Mouse (Mus musculus): ENCODE results near the gene Jam3. TPM values are rescaled to one million over a fixed set of nuclear protein-coding genes. Genes with fewer than 3 reads are reported as not detected.

The Jam3 gene
- polyA plus RNA-seq, 1 experiment from 2014 or later: 62.4 TPM

DNA sequence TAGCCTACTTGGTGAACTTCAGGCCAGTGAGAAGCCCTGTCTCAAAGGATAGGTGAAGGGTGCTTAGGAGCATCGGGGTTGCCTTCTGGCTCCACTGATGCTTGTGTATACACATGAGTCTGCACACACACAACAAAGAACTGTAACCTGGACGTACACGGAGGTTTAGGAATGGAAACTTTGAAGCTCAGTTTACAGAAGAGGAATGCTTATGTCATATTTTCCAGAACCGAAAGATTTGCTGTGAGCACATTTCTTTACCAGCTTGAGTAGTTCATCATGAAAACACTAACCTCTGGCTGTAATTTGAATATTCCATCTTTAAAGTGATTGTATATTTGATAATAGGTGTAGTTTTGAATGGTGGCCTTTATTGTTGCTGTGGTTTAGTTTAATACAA lies 84.3 kb downstream of the Jam3 start:
- no peak for ATAC-seq (ENCODE audit: low FRiP score, low TSS enrichment)
- no peak overlapping the region for H3K9ac ChIP-seq (replicated peaks; ENCODE audit: low read length)
- H3K36me3 ChIP-seq (ENCODE audit: control insufficient read depth, insufficient read depth, low read length): peaks cover 78% of the 10 kb centered on the region
- 97% methylated on average over 4 of the region's 4 CpGs for WGBS
- H3K27me3 ChIP-seq (ENCODE audit: control insufficient read depth, insufficient read depth, low read length): no peaks in the 10 kb centered on the region
- no peak for DNase-seq
- no peak overlapping the region for H3K4me2 ChIP-seq (ENCODE audit: low read length)
- no peak overlapping the region for H3K4me3 ChIP-seq (replicated peaks; ENCODE audit: low read depth, low read length)
- no peaks in the 10 kb centered on the region for H3K9me3 ChIP-seq (ENCODE audit: control insufficient read depth, low read length)
- no peaks in the 10 kb centered on the region for H3K4me1 ChIP-seq (ENCODE audit: control insufficient read depth, insufficient read depth, low read length)
- H3K27ac ChIP-seq (replicated peaks; ENCODE audit: low read depth, low read length): no peak overlapping the region

GRCm38 (mm10) chr9:27058341-27058740 lies 96.9 kb downstream of the Jam3 start:
- H3K27me3 ChIP-seq (ENCODE audit: control insufficient read depth, insufficient read depth, low read length): no peaks in the 10 kb centered on the region
- H3K4me3 ChIP-seq (replicated peaks; ENCODE audit: low read depth, low read length): no peak overlapping the region
- DNase-seq: no peak
- no peak overlapping the region for H3K9ac ChIP-seq (replicated peaks; ENCODE audit: low read length)
- WGBS: 97% methylated on average over 5 of the region's 5 CpGs
- H3K4me1 ChIP-seq (ENCODE audit: control insufficient read depth, insufficient read depth, low read length): no peaks in the 10 kb centered on the region
- no peak overlapping the region for H3K4me2 ChIP-seq (ENCODE audit: low read length)
- no peak overlapping the region for H3K27ac ChIP-seq (replicated peaks; ENCODE audit: low read depth, low read length)
- ATAC-seq (ENCODE audit: low FRiP score, low TSS enrichment): no peak
- peaks cover 91% of the 10 kb centered on the region for H3K36me3 ChIP-seq (ENCODE audit: control insufficient read depth, insufficient read depth, low read length)
- no peaks in the 10 kb centered on the region for H3K9me3 ChIP-seq (ENCODE audit: control insufficient read depth, low read length)

GRCm38 (mm10) chr9:27049492-27049891 lies 105.7 kb downstream of the Jam3 start:
- no peak overlapping the region for H3K4me3 ChIP-seq (replicated peaks; ENCODE audit: low read depth, low read length)
- H3K4me2 ChIP-seq (ENCODE audit: low read length): no peak overlapping the region
- H3K9me3 ChIP-seq (ENCODE audit: control insufficient read depth, low read length): no peaks in the 10 kb centered on the region
- H3K36me3 ChIP-seq (ENCODE audit: control insufficient read depth, insufficient read depth, low read length): peaks cover 84% of the 10 kb centered on the region
- H3K27me3 ChIP-seq (ENCODE audit: control insufficient read depth, insufficient read depth, low read length): no peaks in the 10 kb centered on the region
- ATAC-seq (ENCODE audit: low FRiP score, low TSS enrichment): no peak
- no peaks in the 10 kb centered on the region for H3K4me1 ChIP-seq (ENCODE audit: control insufficient read depth, insufficient read depth, low read length)
- no peak overlapping the region for H3K27ac ChIP-seq (replicated peaks; ENCODE audit: low read depth, low read length)
- 97% methylated on average over 2 of the region's 2 CpGs for WGBS
- no peak overlapping the region for H3K9ac ChIP-seq (replicated peaks; ENCODE audit: low read length)
- DNase-seq: peak; percentile 23

Other genes with a start within 250 kb of the Jam3 start
- not detected in 2 replicates for gene Gm1110, start 232.3 kb downstream of the Jam3 start, polyA plus RNA-seq (2014; fragmentation: Nextera tagmentation; extraction: Ambion mirVana)
- 27.3 and 28.5 TPM in 2 replicates for gene Acad8, start 155.9 kb downstream of the Jam3 start, polyA plus RNA-seq (2014; fragmentation: Nextera tagmentation; extraction: Ambion mirVana)
- gene Thyn1, start 155.7 kb downstream of the Jam3 start, polyA plus RNA-seq (2014; fragmentation: Nextera tagmentation; extraction: Ambion mirVana): 127 and 131 TPM in 2 replicates
- 85.3 and 102 TPM in 2 replicates for gene Vps26b, start 125.4 kb downstream of the Jam3 start, polyA plus RNA-seq (2014; fragmentation: Nextera tagmentation; extraction: Ambion mirVana)
- 16.7 and 24.6 TPM in 2 replicates for gene Ncapd3, start 125.2 kb downstream of the Jam3 start, polyA plus RNA-seq (2014; fragmentation: Nextera tagmentation; extraction: Ambion mirVana)
- 12.0 and 15.2 TPM in 2 replicates for gene Igsf9b, start 143.8 kb upstream of the Jam3 start, polyA plus RNA-seq (2014; fragmentation: Nextera tagmentation; extraction: Ambion mirVana)
- not detected in 2 replicates for gene Spata19, start 241.4 kb upstream of the Jam3 start, polyA plus RNA-seq (2014; fragmentation: Nextera tagmentation; extraction: Ambion mirVana)

Measured in midbrain, embryonic 14.5 days (tissue).